Mouse (Mus musculus): ENCODE results near the gene Trappc2l. TPM values are rescaled to one million over a fixed set of nuclear protein-coding genes. Genes with fewer than 3 reads are reported as not detected.
"Not testable (repeated sequence)": the region's sequence is repeated elsewhere in the genome, so short reads cannot be mapped to it uniquely, and the experiment has no call there.

Trappc2l gene
- polyA plus RNA-seq, 1 experiment from 2014 or later: 73.3 TPM

GRCm38 (mm10) chr8:122568881-122569309, 42.5 kb upstream of the Trappc2l start:
- H3K9ac ChIP-seq (ENCODE audit: low read depth, low read length): peak overlapping the region; percentile 86
- WGBS: 11% methylated on average over 10 of the region's 10 CpGs
- peak overlapping the region; percentile 92 for H3K4me2 ChIP-seq (ENCODE audit: low read length)
- no peak overlapping the region for H3K27ac ChIP-seq
- no peaks in the 10 kb centered on the region for H3K9me3 ChIP-seq (replicated peaks; ENCODE audit: low read length)
- ATAC-seq (replicated peaks; ENCODE audit: low FRiP score, low read depth) (no peak), DNase-seq (ENCODE audit: low spot score) (no peak)
- peak; percentile 29; the same call in 1 of the 2 replicates for TF ChIP-seq CTCF (IDR thresholded peaks at IDR 0.05; ENCODE audit: low read depth)
- no peaks in the 10 kb centered on the region for H3K27me3 ChIP-seq (ENCODE audit: insufficient read depth, low read length)
- peak overlapping the region; percentile 74 for H3K4me3 ChIP-seq (replicated peaks; ENCODE audit: low read depth, low read length)
- H3K4me1 ChIP-seq (replicated peaks; ENCODE audit: insufficient read depth, low read length): peaks cover 16% of the 10 kb centered on the region
- peaks cover 26% of the 10 kb centered on the region for H3K36me3 ChIP-seq (ENCODE audit: insufficient read depth, low read length)

GRCm38 (mm10) chr8:122569329-122569728, 42.1 kb upstream of the Trappc2l start:
- no peak for ATAC-seq (replicated peaks; ENCODE audit: low FRiP score, low read depth)
- Histone ChIP-seq H3K4me2 (ENCODE audit: low read length) (peak overlapping the region; percentile 92), H3K27me3 (ENCODE audit: insufficient read depth, low read length) (no peaks in the 10 kb centered on the region), H3K4me3 (replicated peaks; ENCODE audit: low read depth, low read length) (peak overlapping the region; percentile 74), H3K9me3 (replicated peaks; ENCODE audit: low read length) (no peaks in the 10 kb centered on the region), H3K4me1 (replicated peaks; ENCODE audit: insufficient read depth, low read length) (peaks cover 16% of the 10 kb centered on the region), H3K9ac (ENCODE audit: low read depth, low read length) (peak overlapping the region; percentile 86), H3K27ac (no peak overlapping the region), H3K36me3 (ENCODE audit: insufficient read depth, low read length) (peaks cover 26% of the 10 kb centered on the region)
- WGBS: 60% methylated on average over 9 of the region's 9 CpGs
- DNase-seq (ENCODE audit: low spot score): no peak
- TF ChIP-seq CTCF (IDR thresholded peaks at IDR 0.05; ENCODE audit: low read depth): no peak

- no peak overlapping the region for H3K4me2 ChIP-seq (ENCODE audit: low read length)
- WGBS: 95% methylated on average over 16 of the region's 16 CpGs
- no peak for TF ChIP-seq CTCF (IDR thresholded peaks at IDR 0.05; ENCODE audit: low read depth)
These were observed 41.4 kb upstream of the Trappc2l start for GRCm38 (mm10) chr8:122569996-122570395.

GRCm38 (mm10) chr8:122571153-122571552, 40.3 kb upstream of the Trappc2l start:
- Histone ChIP-seq H3K27ac (no peak overlapping the region), H3K4me3 (replicated peaks; ENCODE audit: low read depth, low read length) (no peak overlapping the region), H3K4me2 (ENCODE audit: low read length) (no peak overlapping the region), H3K9me3 (replicated peaks; ENCODE audit: low read length) (no peaks in the 10 kb centered on the region), H3K4me1 (replicated peaks; ENCODE audit: insufficient read depth, low read length) (peaks cover 29% of the 10 kb centered on the region), H3K9ac (ENCODE audit: low read depth, low read length) (no peak overlapping the region), H3K27me3 (ENCODE audit: insufficient read depth, low read length) (no peaks in the 10 kb centered on the region), H3K36me3 (ENCODE audit: insufficient read depth, low read length) (peaks cover 26% of the 10 kb centered on the region)
- 86% methylated on average over 11 of the region's 11 CpGs for WGBS
- ATAC-seq (replicated peaks; ENCODE audit: low FRiP score, low read depth): no peak
- DNase-seq (ENCODE audit: low spot score): no peak
- TF ChIP-seq CTCF (IDR thresholded peaks at IDR 0.05; ENCODE audit: low read depth): no peak

More at GRCm38 (mm10) chr8:122569996-122570395, 41.4 kb upstream of the Trappc2l start:
- Histone ChIP-seq H3K36me3 (ENCODE audit: insufficient read depth, low read length) (peaks cover 26% of the 10 kb centered on the region), H3K9ac (ENCODE audit: low read depth, low read length) (no peak overlapping the region), H3K9me3 (replicated peaks; ENCODE audit: low read length) (no peaks in the 10 kb centered on the region), H3K4me1 (replicated peaks; ENCODE audit: insufficient read depth, low read length) (peaks cover 19% of the 10 kb centered on the region), H3K27ac (no peak overlapping the region), H3K27me3 (ENCODE audit: insufficient read depth, low read length) (no peaks in the 10 kb centered on the region), H3K4me3 (replicated peaks; ENCODE audit: low read depth, low read length) (no peak overlapping the region)
- ATAC-seq (replicated peaks; ENCODE audit: low FRiP score, low read depth) (no peak), DNase-seq (ENCODE audit: low spot score) (no peak)

- Histone ChIP-seq H3K27me3 (ENCODE audit: insufficient read depth, low read length) (no peaks in the 10 kb centered on the region), H3K27ac (no peak overlapping the region), H3K9me3 (replicated peaks; ENCODE audit: low read length) (no peaks in the 10 kb centered on the region), H3K4me1 (replicated peaks; ENCODE audit: insufficient read depth, low read length) (peaks cover 28% of the 10 kb centered on the region), H3K4me2 (ENCODE audit: low read length) (no peak overlapping the region), H3K4me3 (replicated peaks; ENCODE audit: low read depth, low read length) (no peak overlapping the region), H3K9ac (ENCODE audit: low read depth, low read length) (no peak overlapping the region), H3K36me3 (ENCODE audit: insufficient read depth, low read length) (peaks cover 26% of the 10 kb centered on the region)
- TF ChIP-seq CTCF (IDR thresholded peaks at IDR 0.05; ENCODE audit: low read depth): no peak
- WGBS: 90% methylated on average over 17 of the region's 17 CpGs
- ATAC-seq (replicated peaks; ENCODE audit: low FRiP score, low read depth) (no peak), DNase-seq (ENCODE audit: low spot score) (no peak)
These were observed 39.6 kb upstream of the Trappc2l start for GRCm38 (mm10) chr8:122571750-122572267.

- no peak for DNase-seq (ENCODE audit: low spot score)
- no peaks in the 10 kb centered on the region for H3K9me3 ChIP-seq (replicated peaks; ENCODE audit: low read length)
- ATAC-seq (replicated peaks; ENCODE audit: low FRiP score, low read depth): no peak
- H3K4me3 ChIP-seq (replicated peaks; ENCODE audit: low read depth, low read length): no peak overlapping the region
- peaks cover 28% of the 10 kb centered on the region for H3K4me1 ChIP-seq (replicated peaks; ENCODE audit: insufficient read depth, low read length)
- peaks cover 26% of the 10 kb centered on the region for H3K36me3 ChIP-seq (ENCODE audit: insufficient read depth, low read length)
- no peak for TF ChIP-seq CTCF (IDR thresholded peaks at IDR 0.05; ENCODE audit: low read depth)
- no peak overlapping the region for H3K9ac ChIP-seq (ENCODE audit: low read depth, low read length)
- 84% methylated on average over 3 of the region's 3 CpGs for WGBS
- H3K27me3 ChIP-seq (ENCODE audit: insufficient read depth, low read length): no peaks in the 10 kb centered on the region
- no peak overlapping the region; the same call in 1 of the 2 replicates for H3K27ac ChIP-seq
- H3K4me2 ChIP-seq (ENCODE audit: low read length): no peak overlapping the region
These were observed 38.7 kb upstream of the Trappc2l start for GRCm38 (mm10) chr8:122572751-122573150.

- ATAC-seq (replicated peaks; ENCODE audit: low FRiP score, low read depth); H3K27me3 ChIP-seq (ENCODE audit: insufficient read depth, low read length); H3K4me2 ChIP-seq (ENCODE audit: low read length); H3K9me3 ChIP-seq (replicated peaks; ENCODE audit: low read length); H3K9ac ChIP-seq (ENCODE audit: low read depth, low read length); DNase-seq (ENCODE audit: low spot score); H3K27ac ChIP-seq; H3K4me3 ChIP-seq (replicated peaks; ENCODE audit: low read depth, low read length): not testable (repeated sequence)
- Histone ChIP-seq H3K4me1 (replicated peaks; ENCODE audit: insufficient read depth, low read length) (peaks cover 28% of the 10 kb centered on the region), H3K36me3 (ENCODE audit: insufficient read depth, low read length) (peaks cover 26% of the 10 kb centered on the region)
- WGBS: 54% methylated on average over 4 of the region's 4 CpGs
These were observed 38.3 kb upstream of the Trappc2l start for GRCm38 (mm10) chr8:122573176-122573575.
